Mouse (Mus musculus) kidney, postnatal 0 days (tissue): ENCODE results near the gene Cdhr4. TPM values are rescaled to one million over a fixed set of nuclear protein-coding genes. Genes with fewer than 3 reads are reported as not detected.

Experiments used
- ATAC-seq: fragments of 200-750 bp; cut with Nextera tagmentation; replicated peaks from 2 replicates; pipeline ENCODE4 v1.8.0; 2017; ENCODE audit warnings: low read depth, moderate number of reproducible peaks, moderate TSS enrichment, moderate library complexity; ENCODE audit not compliant: low FRiP score
- DNase-seq: peaks from one replicate; pipeline ENCODE4 v3.0.0-alpha.2; 2016; ENCODE audit warnings: low spot score
- H3K27ac ChIP-seq: fragments of 300-500 bp; sonication (generic); 2 replicates; pipeline ENCODE4 v1.5.1; 2014; ENCODE audit warnings: mild to moderate bottlenecking
- H3K27me3 ChIP-seq: fragments of 300-500 bp; sonication (generic); 2 replicates; pipeline ENCODE4 v1.6.1; 2014; ENCODE audit warnings: low read length, mixed read lengths; ENCODE audit not compliant: insufficient read depth
- H3K36me3 ChIP-seq: fragments of 300-500 bp; sonication (generic); 2 replicates; pipeline ENCODE4 v1.6.1; 2014; ENCODE audit warnings: low read length, mixed read lengths; ENCODE audit not compliant: insufficient read depth
- H3K4me1 ChIP-seq: fragments of 300-500 bp; sonication (generic); replicated peaks from 2 replicates; pipeline ENCODE4 v1.6.1; 2014; ENCODE audit warnings: antibody characterized with exemption, low read length, mixed read lengths; ENCODE audit not compliant: insufficient read depth
- H3K4me2 ChIP-seq: fragments of 300-500 bp; sonication (generic); 2 replicates; pipeline ENCODE4 v1.6.1; 2014; ENCODE audit warnings: mild to moderate bottlenecking, low read length, moderate library complexity, mixed read lengths
- H3K4me3 ChIP-seq: fragments of 300-500 bp; sonication (generic); replicated peaks from 2 replicates; pipeline ENCODE4 v1.5.1; 2014; ENCODE audit warnings: low read depth, low read length
- H3K9ac ChIP-seq: fragments of 300-500 bp; sonication (generic); 2 replicates; pipeline ENCODE4 v1.6.1; 2014; ENCODE audit warnings: low read depth, low read length
- H3K9me3 ChIP-seq: fragments of 300-500 bp; sonication (generic); replicated peaks from 2 replicates; pipeline ENCODE4 v1.6.1; 2016; ENCODE audit warnings: low read length, inconsistent platforms, mixed read lengths
- CTCF ChIP-seq: IDR thresholded peaks from 2 replicates; pipeline ENCODE4 v1.5.1; 2016; ENCODE audit warnings: antibody characterized with exemption, low read depth, mild to moderate bottlenecking, moderate library complexity
- WGBS: fragments of 180-500 bp; shearing (Covaris S2); extraction: QIAGEN DNeasy Blood & Tissue Kit; methylation state at CpG from one replicate; pipeline ENCODE4 v1.1.7; 2014; 5-methylcytosine and 5-hydroxymethylcytosine counted together
- polyA plus RNA-seq: library from polyadenylated mRNA; unstranded; fragments of >200 nt; fragmentation: Nextera tagmentation; extraction: Ambion mirVana; gene quantifications from 2 replicates; pipeline ENCODE4 v1.2.1, GENCODE M21; 2015

Cdhr4 gene
- polyA plus RNA-seq, 1 experiment from 2014 or later = 2.9 TPM

DNA sequence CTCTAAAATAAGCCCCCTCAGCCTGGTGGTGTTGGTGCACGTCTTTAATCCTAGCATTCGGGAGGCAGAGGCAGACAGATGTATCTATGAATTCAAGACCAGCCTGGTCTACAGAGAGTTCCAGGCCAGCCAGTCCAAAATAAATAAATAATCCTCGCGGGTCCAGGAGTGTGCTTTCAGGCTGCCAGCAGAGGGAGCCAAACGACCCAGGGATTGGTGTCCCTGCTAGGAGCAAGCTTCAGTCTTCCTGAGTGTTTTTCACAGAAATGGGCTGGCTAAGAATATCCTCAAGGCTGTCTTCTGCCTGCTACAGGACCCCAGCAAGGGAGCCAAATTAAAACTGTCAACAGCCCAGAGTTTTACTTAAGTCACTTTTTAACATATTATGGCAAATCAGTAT is 28.6 kb upstream of the Cdhr4 start:
- DNase-seq (peak; percentile 95), ATAC-seq (peak; percentile 55)
- TF ChIP-seq CTCF = peak; percentile 98
- Histone ChIP-seq H3K27me3 (no peaks in the 10 kb centered on the region), H3K9me3 (no peaks in the 10 kb centered on the region), H3K4me3 (no peak overlapping the region), H3K9ac (no peak overlapping the region), H3K36me3 (peaks cover 4% of the 10 kb centered on the region), H3K4me1 (no peaks in the 10 kb centered on the region), H3K4me2 (no peak overlapping the region), H3K27ac (no peak overlapping the region)
- 15% methylated on average over 5 of the region's 5 CpGs for WGBS

DNA sequence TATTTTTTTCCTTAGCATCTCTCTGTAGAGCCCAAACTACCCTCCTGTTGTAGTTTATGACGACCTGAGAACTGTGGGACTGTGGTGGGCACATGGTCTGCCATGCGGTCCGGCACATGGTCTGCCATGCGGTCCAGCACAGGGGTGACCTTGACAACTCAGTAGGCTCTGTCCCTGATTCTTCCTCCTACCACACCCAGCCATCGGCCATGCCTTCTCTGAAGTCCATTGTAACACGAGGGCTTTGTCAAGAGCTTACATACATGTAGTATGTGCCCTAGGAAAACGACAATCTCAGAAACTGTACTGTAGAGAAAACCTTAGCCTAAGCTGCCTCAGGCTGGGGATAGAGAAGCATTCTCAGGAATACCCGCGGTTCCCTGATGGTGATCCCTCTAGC is 27.6 kb upstream of the Cdhr4 start:
- no peaks in the 10 kb centered on the region; the same call in 1 of the 2 replicates for H3K36me3 ChIP-seq
- no peaks in the 10 kb centered on the region for H3K9me3 ChIP-seq
- no peak overlapping the region for H3K4me2 ChIP-seq
- ATAC-seq = no peak
- DNase-seq = no peak
- H3K27ac ChIP-seq = no peak overlapping the region
- 90% methylated on average over 9 of the region's 9 CpGs for WGBS
- no peak overlapping the region for H3K9ac ChIP-seq
- no peaks in the 10 kb centered on the region for H3K4me1 ChIP-seq
- no peak overlapping the region for H3K4me3 ChIP-seq
- H3K27me3 ChIP-seq = no peaks in the 10 kb centered on the region
- TF ChIP-seq CTCF = no peak

- Histone ChIP-seq H3K4me3 (no peak overlapping the region), H3K36me3 (no peaks in the 10 kb centered on the region), H3K9me3 (no peaks in the 10 kb centered on the region), H3K9ac (no peak overlapping the region), H3K27me3 (no peaks in the 10 kb centered on the region), H3K4me2 (no peak overlapping the region), H3K27ac (no peak overlapping the region), H3K4me1 (no peaks in the 10 kb centered on the region)
- TF ChIP-seq CTCF = no peak
- ATAC-seq (no peak), DNase-seq (no peak)
- WGBS = 77% methylated on average over 10 of the region's 10 CpGs
Observed at GRCm38 (mm10) chr9:107966676-107967075, 25.6 kb upstream of the Cdhr4 start.

- H3K36me3 ChIP-seq = no peaks in the 10 kb centered on the region
- ATAC-seq = no peak
Observed at GRCm38 (mm10) chr9:107967437-107967836, 24.9 kb upstream of the Cdhr4 start.

GRCm38 (mm10) chr9:107968531-107968930 is 23.8 kb upstream of the Cdhr4 start:
- Histone ChIP-seq H3K4me2 (no peak overlapping the region), H3K36me3 (no peaks in the 10 kb centered on the region), H3K4me1 (no peaks in the 10 kb centered on the region), H3K27ac (no peak overlapping the region), H3K4me3 (no peak overlapping the region), H3K9me3 (no peaks in the 10 kb centered on the region), H3K9ac (no peak overlapping the region), H3K27me3 (no peaks in the 10 kb centered on the region)
- WGBS = 87% methylated on average over 7 of the region's 7 CpGs
- no peak for DNase-seq
- no peak for ATAC-seq
- TF ChIP-seq CTCF = no peak

More at GRCm38 (mm10) chr9:107967437-107967836, 24.9 kb upstream of the Cdhr4 start:
- no peak for TF ChIP-seq CTCF
- no peaks in the 10 kb centered on the region for H3K9me3 ChIP-seq
- H3K27me3 ChIP-seq = no peaks in the 10 kb centered on the region
- no peaks in the 10 kb centered on the region for H3K4me1 ChIP-seq
- no peak overlapping the region for H3K27ac ChIP-seq
- H3K4me2 ChIP-seq = no peak overlapping the region
- H3K9ac ChIP-seq = no peak overlapping the region
- WGBS = 78% methylated on average over 6 of the region's 6 CpGs
- H3K4me3 ChIP-seq = no peak overlapping the region
- DNase-seq = no peak

DNA sequence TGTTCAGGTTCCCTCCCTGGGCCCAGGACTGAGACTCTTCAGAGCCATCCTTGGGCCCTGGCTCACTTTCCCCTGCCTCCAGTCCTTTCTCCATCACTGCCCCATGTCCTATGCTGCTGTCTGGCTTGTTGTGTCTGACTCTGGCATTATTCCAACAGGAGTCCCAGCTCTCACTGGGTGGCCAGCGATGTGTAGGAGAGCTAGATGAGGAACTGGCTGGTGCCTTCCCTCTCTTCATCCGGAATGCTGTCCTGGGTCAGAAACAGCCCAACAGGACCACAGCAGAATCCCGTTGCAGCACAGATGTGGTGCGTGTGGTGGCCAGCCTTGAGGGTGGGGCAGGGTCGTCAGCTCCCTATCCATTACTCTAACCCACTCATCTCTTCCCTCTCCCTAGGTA is 22.0 kb upstream of the Cdhr4 start:
- Histone ChIP-seq H3K4me3 (no peak overlapping the region), H3K4me1 (no peaks in the 10 kb centered on the region), H3K36me3 (no peaks in the 10 kb centered on the region), H3K27me3 (no peaks in the 10 kb centered on the region), H3K9me3 (no peaks in the 10 kb centered on the region), H3K9ac (no peak overlapping the region), H3K27ac (no peak overlapping the region), H3K4me2 (no peak overlapping the region)
- DNase-seq (no peak), ATAC-seq (no peak)
- no peak for TF ChIP-seq CTCF
- 81% methylated on average over 5 of the region's 5 CpGs for WGBS
